Mouse (Mus musculus): ENCODE data around the gene Crebl2.
A peak's percentile ranks its signal among the peaks of the same experiment; 100 is the strongest.

The Crebl2 gene

GRCm38 (mm10) chr6:134870887-134871286, 40.9 kb downstream of the Crebl2 start:
- DNase-seq (ENCODE audit: extremely low read depth, low read depth), result no peak

- DNase-seq (ENCODE audit: extremely low read depth, low read depth), result no peak
These were observed 42.3 kb downstream of the Crebl2 start for GRCm38 (mm10) chr6:134872236-134872635.

GRCm38 (mm10) chr6:134873018-134873417, 43.1 kb downstream of the Crebl2 start:
- no peak for DNase-seq (ENCODE audit: extremely low read depth, low read depth)

GRCm38 (mm10) chr6:134876795-134877194, 46.8 kb downstream of the Crebl2 start:
- DNase-seq (ENCODE audit: extremely low read depth, low read depth), result no peak

- DNase-seq (ENCODE audit: extremely low read depth, low read depth), result no peak
These were observed 47.3 kb downstream of the Crebl2 start for GRCm38 (mm10) chr6:134877276-134877675.

GRCm38 (mm10) chr6:134877892-134878291, 47.9 kb downstream of the Crebl2 start:
- no peak for DNase-seq (ENCODE audit: extremely low read depth, low read depth)

- DNase-seq (ENCODE audit: extremely low read depth, low read depth), result no peak
These were observed 49.6 kb downstream of the Crebl2 start for GRCm38 (mm10) chr6:134879556-134879955.

GRCm38 (mm10) chr6:134880046-134880445, 50.1 kb downstream of the Crebl2 start:
- no peak for DNase-seq (ENCODE audit: extremely low read depth, low read depth)

- DNase-seq (ENCODE audit: extremely low read depth, low read depth), result no peak
These were observed 53.7 kb downstream of the Crebl2 start for GRCm38 (mm10) chr6:134883661-134884060.

- DNase-seq (ENCODE audit: extremely low read depth, low read depth), result no peak
These were observed 55.6 kb downstream of the Crebl2 start for GRCm38 (mm10) chr6:134885515-134885914.

GRCm38 (mm10) chr6:134886475-134886874, 56.5 kb downstream of the Crebl2 start:
- DNase-seq (ENCODE audit: extremely low read depth, low read depth), result no peak

- DNase-seq (ENCODE audit: extremely low read depth, low read depth), result no peak
These were observed 57.1 kb downstream of the Crebl2 start for GRCm38 (mm10) chr6:134887008-134887407.

GRCm38 (mm10) chr6:134887711-134888449, 57.9 kb downstream of the Crebl2 start:
- DNase-seq (ENCODE audit: extremely low read depth, low read depth), result no peak

- DNase-seq (ENCODE audit: extremely low read depth, low read depth), result no peak
These were observed 58.6 kb downstream of the Crebl2 start for GRCm38 (mm10) chr6:134888563-134889017.

- DNase-seq (ENCODE audit: extremely low read depth, low read depth), result no peak
These were observed 59.8 kb downstream of the Crebl2 start for GRCm38 (mm10) chr6:134889763-134890162.

- no peak for DNase-seq (ENCODE audit: extremely low read depth, low read depth)
These were observed 60.5 kb downstream of the Crebl2 start for GRCm38 (mm10) chr6:134890436-134890835.

GRCm38 (mm10) chr6:134896570-134897436, 66.8 kb downstream of the Crebl2 start:
- DNase-seq (ENCODE audit: extremely low read depth, low read depth), result no peak

GRCm38 (mm10) chr6:134897443-134898094, 67.6 kb downstream of the Crebl2 start:
- DNase-seq (ENCODE audit: extremely low read depth, low read depth), result peak; percentile 80

- DNase-seq (ENCODE audit: extremely low read depth, low read depth), result peak; percentile 58
These were observed 68.4 kb downstream of the Crebl2 start, which contains the start of gene Gpr19 for GRCm38 (mm10) chr6:134898095-134898965. Gene Gpr19, minus strand, starts transcription at chr6:134898578.

GRCm38 (mm10) chr6:134903368-134903767, 73.4 kb downstream of the Crebl2 start:
- DNase-seq (ENCODE audit: extremely low read depth, low read depth), result no peak
